Comparison of ENCODE assay signal across 9 mouse cellular contexts in the genomic region with DNA sequence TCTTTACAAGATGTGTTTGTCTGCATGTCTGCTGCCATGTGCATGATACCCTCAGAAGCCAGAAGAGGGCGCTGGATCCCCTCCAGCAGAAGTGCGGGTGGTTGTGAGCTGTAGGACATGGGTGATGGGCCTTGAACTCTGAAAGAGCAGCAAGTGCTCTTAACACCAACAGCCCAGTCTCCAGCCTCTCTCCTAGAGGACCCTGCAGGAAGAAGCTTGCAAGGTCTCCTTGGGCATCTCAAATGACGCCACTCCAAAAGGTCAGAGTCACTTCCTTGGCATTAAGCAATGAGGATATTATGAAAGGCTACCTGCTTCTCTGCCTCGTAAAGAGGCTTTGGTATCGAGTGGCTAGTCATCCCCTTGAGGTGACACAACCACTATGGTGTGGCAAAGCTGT. TPM values are rescaled to one million over a fixed set of nuclear protein-coding genes. Genes with fewer than 3 reads are reported as not detected.
DNase-seq lines count a peak whose midpoint lies in the region; ATAC-seq and TF ChIP-seq lines count a peak whose summit lies in the region.
"Had no signal": no experiment of that assay in that cellular context is flagged by ENCODE, and none has a peak within 500 bp of the region (broad histone marks: within the 10 kb centered on the region; RNA-seq: fewer than 3 reads in every experiment).

No protein-coding gene starts in this region.

- ATAC-seq in kidney, postnatal 0 days (replicated peaks; ENCODE audit: low FRiP score, low read depth): no peak
- ATAC-seq in midbrain, embryonic 15.5 days (replicated peaks): no peak

- no peak overlapping the region for H3K27ac ChIP-seq in kidney, postnatal 0 days
- no peak overlapping the region for H3K27ac ChIP-seq in ES-Bruce4 (ENCODE audit: insufficient read depth, low read length)
- no peak overlapping the region for H3K27ac ChIP-seq in midbrain, embryonic 15.5 days

- no peak for TF ChIP-seq EP300 in ES-Bruce4 (IDR thresholded peaks at IDR 0.05; ENCODE audit: insufficient read depth, low read depth, low read length)

- H3K9me3 ChIP-seq in kidney, postnatal 0 days (replicated peaks; ENCODE audit: low read length): no peaks in the 10 kb centered on the region
- no peaks in the 10 kb centered on the region for H3K9me3 ChIP-seq in ES-Bruce4 (replicated peaks; ENCODE audit: control insufficient read depth, insufficient read depth, low read length, poor library complexity, severe bottlenecking)
- no peaks in the 10 kb centered on the region for H3K9me3 ChIP-seq in midbrain, embryonic 15.5 days
- H3K9me3 ChIP-seq: megakaryocyte, embryonic 14.5 days had no signal

- peak; percentile 83 for TF ChIP-seq CTCF in kidney, postnatal 0 days (IDR thresholded peaks at IDR 0.05; ENCODE audit: low read depth)
- TF ChIP-seq CTCF in ES-Bruce4 (IDR thresholded peaks at IDR 0.05; ENCODE audit: low read depth, low read length): peak; percentile 81

- DNase-seq in kidney, postnatal 0 days (ENCODE audit: low spot score): peak; percentile 50
- no peak for DNase-seq in kidney, adult 11 months
- peak; percentile 76 for DNase-seq in adrenal gland, postnatal 14 days
- DNase-seq in kidney, postnatal 14 days: peak; percentile 34
- DNase-seq in retina, embryonic 14.5 days (ENCODE audit: low spot score): peak; percentile 24
- DNase-seq in neural tube, embryonic 10.5 days (ENCODE audit: extremely low spot score, low spot score): no peak

- no peak overlapping the region for H3K4me3 ChIP-seq in kidney, postnatal 0 days (replicated peaks; ENCODE audit: low read depth, low read length)
- no peak overlapping the region for H3K4me3 ChIP-seq in ES-Bruce4 (ENCODE audit: low read depth, low read length)
- no peak overlapping the region for H3K4me3 ChIP-seq in midbrain, embryonic 15.5 days
- H3K4me3 ChIP-seq: megakaryocyte, embryonic 14.5 days had no signal

- H3K27me3 ChIP-seq in kidney, postnatal 0 days (ENCODE audit: insufficient read depth, low read length): no peaks in the 10 kb centered on the region
- H3K27me3 ChIP-seq in ES-Bruce4 (ENCODE audit: control insufficient read depth, insufficient read depth, low read length, poor library complexity, severe bottlenecking): no peaks in the 10 kb centered on the region
- H3K27me3 ChIP-seq in midbrain, embryonic 15.5 days (replicated peaks): no peaks in the 10 kb centered on the region

- no peaks in the 10 kb centered on the region; the same call in 1 of the 2 replicates for H3K4me1 ChIP-seq in kidney, postnatal 0 days (replicated peaks; ENCODE audit: insufficient read depth, low read length)
- H3K4me1 ChIP-seq in ES-Bruce4 (ENCODE audit: control insufficient read depth, insufficient read depth, low read length): no peaks in the 10 kb centered on the region
- H3K4me1 ChIP-seq in midbrain, embryonic 15.5 days: peaks cover 22% of the 10 kb centered on the region
- H3K4me1 ChIP-seq: megakaryocyte, embryonic 14.5 days had no signal

- H3K36me3 ChIP-seq in kidney, postnatal 0 days (ENCODE audit: insufficient read depth, low read length): 0 out of 2 replicates have a peak, but pooled peaks cover 22% of the 10 kb centered on the region
- H3K36me3 ChIP-seq in ES-Bruce4 (ENCODE audit: control insufficient read depth, insufficient read depth, low read length, poor library complexity, severe bottlenecking): no peaks in the 10 kb centered on the region
- H3K36me3 ChIP-seq in midbrain, embryonic 15.5 days (replicated peaks): peaks cover 10% of the 10 kb centered on the region

- no peak for TF ChIP-seq POLR2A in ES-Bruce4 (IDR thresholded peaks at IDR 0.05; ENCODE audit: insufficient read depth, low read length)

- 56% methylated on average over 5 of the region's 5 CpGs for WGBS in kidney, postnatal 0 days
- 69% methylated on average over 5 of the region's 5 CpGs for WGBS in midbrain, embryonic 15.5 days

- H3K4me2 ChIP-seq in kidney, postnatal 0 days (ENCODE audit: low read length): no peak overlapping the region
- H3K4me2 ChIP-seq in midbrain, embryonic 15.5 days: no peak overlapping the region

- no peak overlapping the region for H3K9ac ChIP-seq in kidney, postnatal 0 days (ENCODE audit: low read depth, low read length)
- H3K9ac ChIP-seq in ES-Bruce4 (ENCODE audit: low read depth, poor library complexity, severe bottlenecking): no peak overlapping the region
- H3K9ac ChIP-seq in midbrain, embryonic 15.5 days: no peak overlapping the region

RNA-seq across cellular contexts. Expression of gene Cep295nl, which starts 23.6 kb away (rescaled TPM):
- 0.46 and 0.54 TPM in 2 replicates for polyA plus RNA-seq in kidney, postnatal 0 days (2015; fragmentation: Nextera tagmentation; extraction: Ambion mirVana)
- polyA plus RNA-seq in ES-Bruce4 (2011; ENCODE audit: insufficient read depth, insufficient read length, low read depth, missing spikeins): 0.41 and 0.64 TPM in 2 replicates
- 0.67 and 1.7 TPM in 2 replicates for total RNA-seq in adrenal gland, postnatal 14 days (2021)
- polyA plus RNA-seq in midbrain, embryonic 15.5 days (2015; fragmentation: Nextera tagmentation; extraction: Ambion mirVana): 0.09 and 0.27 TPM in 2 replicates

RNA-seq across cellular contexts. Expression of gene Usp36, which starts 28.6 kb away (rescaled TPM):
- 10.9 and 11.9 TPM in 2 replicates for polyA plus RNA-seq in kidney, postnatal 0 days (2015; fragmentation: Nextera tagmentation; extraction: Ambion mirVana)
- 26.1 and 26.8 TPM in 2 replicates for polyA plus RNA-seq in ES-Bruce4 (2011; ENCODE audit: insufficient read depth, insufficient read length, low read depth, missing spikeins)
- total RNA-seq in adrenal gland, postnatal 14 days (2021): 23.0 and 24.2 TPM in 2 replicates
- 20.1 and 23.1 TPM in 2 replicates for polyA plus RNA-seq in midbrain, embryonic 15.5 days (2015; fragmentation: Nextera tagmentation; extraction: Ambion mirVana)

RNA-seq across cellular contexts. Expression of gene Timp2, which starts 36.9 kb away (rescaled TPM):
- polyA plus RNA-seq in kidney, postnatal 0 days (2015; fragmentation: Nextera tagmentation; extraction: Ambion mirVana): 81.0 and 88.4 TPM in 2 replicates
- polyA plus RNA-seq in ES-Bruce4 (2011; ENCODE audit: insufficient read depth, insufficient read length, low read depth, missing spikeins): 19.4 and 23.6 TPM in 2 replicates
- total RNA-seq in adrenal gland, postnatal 14 days (2021): 78.9 and 94.3 TPM in 2 replicates
- 83.4 and 83.6 TPM in 2 replicates for polyA plus RNA-seq in midbrain, embryonic 15.5 days (2015; fragmentation: Nextera tagmentation; extraction: Ambion mirVana)

Comparison
In these comparisons a context has a peak if more than half of its experiments do, and no peak if none do; other contexts are left out.
1. DNase-seq: peak in kidney, postnatal 0 days (single experiment), adrenal gland, postnatal 14 days (single experiment), kidney, postnatal 14 days (single experiment) and retina, embryonic 14.5 days (single experiment); none in kidney, adult 11 months (single experiment) and neural tube, embryonic 10.5 days (single experiment).